Mouse (Mus musculus): ENCODE measurements around the gene Rala.

Rala gene

DNA sequence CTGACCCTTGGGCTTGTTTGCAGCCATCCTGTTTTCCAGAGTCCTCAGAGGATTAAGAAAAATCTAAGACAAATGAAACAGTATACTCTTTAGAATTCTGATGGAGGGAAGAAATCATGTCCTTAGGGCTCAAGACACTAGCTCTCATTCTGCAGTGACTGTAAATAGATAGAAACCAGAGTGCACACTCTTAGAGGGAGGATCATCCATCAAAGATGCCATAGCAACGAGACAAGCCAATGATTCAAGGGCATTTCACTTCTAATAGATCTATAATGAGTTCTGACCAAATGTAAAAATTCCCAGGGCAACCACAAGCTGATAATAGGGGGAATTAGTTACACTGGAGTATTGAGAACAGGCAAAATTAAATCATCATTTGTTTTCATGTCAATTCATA lies 47.0 kb downstream of the Rala start:
- in situ Hi-C loops (cut with MboI; ENCODE audit: unreplicated experiment in 2 of 2), result no loop called here

DNA sequence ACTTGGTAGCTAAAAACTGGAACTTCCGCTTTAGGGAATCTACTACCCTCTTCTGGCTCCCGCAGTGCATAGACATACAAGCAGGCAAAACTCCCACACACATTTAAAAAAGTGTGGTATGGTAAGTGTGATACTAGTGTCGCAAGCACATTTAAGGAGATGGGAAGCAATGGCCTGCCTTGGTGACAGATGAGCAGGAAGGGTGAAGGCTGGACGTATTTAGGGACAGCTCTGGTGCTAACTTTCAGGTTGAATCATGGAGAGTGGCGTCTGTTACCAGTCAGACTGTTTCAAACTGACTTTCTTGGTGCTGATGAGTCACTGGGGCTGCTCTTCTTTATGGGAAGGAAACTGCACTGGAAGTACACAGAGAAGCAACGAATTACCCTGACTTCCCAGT lies 52.5 kb downstream of the Rala start:
- in situ Hi-C loops (cut with MboI; ENCODE audit: unreplicated experiment in 2 of 2), result no loop called here

DNA sequence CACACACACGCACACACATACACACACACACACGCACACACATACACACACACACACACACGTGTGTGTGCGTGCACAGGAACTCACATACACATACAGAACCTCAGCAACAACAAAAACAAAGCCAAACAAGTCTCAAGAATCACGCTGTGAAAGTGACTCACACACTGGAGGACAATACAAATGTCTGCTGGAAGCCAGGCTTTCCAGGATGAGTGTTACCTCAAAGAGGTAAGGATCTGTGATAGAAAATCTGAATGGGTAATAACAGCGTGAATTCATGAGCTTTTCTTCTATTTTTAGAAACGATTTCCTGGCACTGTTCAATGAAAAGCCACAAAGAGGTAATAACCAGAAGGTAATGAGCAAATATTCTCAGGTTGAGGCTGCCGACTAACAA lies 59.8 kb downstream of the Rala start:
- in situ Hi-C loops (cut with MboI; ENCODE audit: unreplicated experiment in 2 of 2), result no loop called here

DNA sequence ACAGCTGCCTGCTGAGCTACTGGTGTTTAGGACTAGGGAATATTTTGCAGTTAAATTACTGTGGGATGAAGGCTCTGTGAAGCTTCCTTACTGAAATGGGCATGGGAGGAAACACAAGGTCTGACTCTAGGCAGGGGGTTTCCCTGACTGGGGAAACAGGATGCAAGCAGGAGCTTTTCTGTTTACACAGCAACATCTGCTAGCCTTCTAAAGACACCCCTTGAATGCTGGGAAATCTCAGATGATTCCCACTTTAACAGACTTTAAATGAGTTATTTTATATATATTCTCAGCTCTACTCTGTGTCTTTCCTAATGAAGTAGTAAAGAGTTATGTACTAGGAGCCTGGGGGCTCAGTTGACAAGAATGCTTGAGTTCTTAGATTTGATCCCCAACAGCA lies 65.0 kb downstream of the Rala start:
- in situ Hi-C loops (cut with MboI; ENCODE audit: unreplicated experiment in 2 of 2), result no loop called here

DNA sequence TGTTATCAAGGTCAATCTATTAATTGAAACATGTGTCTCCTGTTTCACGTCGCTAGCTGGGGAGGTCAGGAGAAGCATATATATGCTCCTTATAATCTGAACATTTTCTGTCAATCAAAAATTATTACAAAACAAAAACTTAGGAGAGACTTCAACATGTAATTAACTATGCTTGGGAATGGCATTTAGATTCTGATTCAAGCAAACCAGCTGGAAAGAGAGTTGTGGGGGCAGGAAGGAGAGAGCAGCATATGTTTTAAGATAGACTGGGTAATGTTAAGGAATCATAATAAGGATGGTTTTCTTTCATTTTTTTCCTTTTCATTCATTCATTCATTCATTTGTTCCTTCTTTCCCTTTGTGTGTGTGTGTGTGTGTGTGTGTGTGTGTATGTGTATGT lies 77.3 kb downstream of the Rala start:
- in situ Hi-C loops (cut with MboI; ENCODE audit: unreplicated experiment in 2 of 2), result no loop called here

DNA sequence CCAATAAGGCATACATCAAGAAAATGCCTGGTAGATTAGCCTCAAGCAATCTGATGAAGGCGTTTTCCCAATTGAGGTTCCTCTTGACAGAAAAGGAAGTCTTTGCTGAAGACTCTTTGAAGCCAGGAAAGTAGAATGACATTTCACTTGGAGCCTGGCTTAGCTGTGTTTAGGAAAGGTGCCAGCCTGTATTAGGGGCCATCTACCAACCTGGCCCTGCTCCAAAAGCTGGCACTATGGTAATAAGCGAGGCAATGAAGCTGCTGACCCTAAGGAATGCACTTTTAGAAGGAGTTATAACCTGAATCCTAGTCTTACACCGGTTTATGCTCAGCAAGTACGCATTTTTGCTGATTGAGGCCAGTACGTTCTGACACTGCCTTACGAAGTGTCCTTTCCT lies 83.5 kb downstream of the Rala start:
- in situ Hi-C loops (cut with MboI; ENCODE audit: unreplicated experiment in 2 of 2), result no loop called here

DNA sequence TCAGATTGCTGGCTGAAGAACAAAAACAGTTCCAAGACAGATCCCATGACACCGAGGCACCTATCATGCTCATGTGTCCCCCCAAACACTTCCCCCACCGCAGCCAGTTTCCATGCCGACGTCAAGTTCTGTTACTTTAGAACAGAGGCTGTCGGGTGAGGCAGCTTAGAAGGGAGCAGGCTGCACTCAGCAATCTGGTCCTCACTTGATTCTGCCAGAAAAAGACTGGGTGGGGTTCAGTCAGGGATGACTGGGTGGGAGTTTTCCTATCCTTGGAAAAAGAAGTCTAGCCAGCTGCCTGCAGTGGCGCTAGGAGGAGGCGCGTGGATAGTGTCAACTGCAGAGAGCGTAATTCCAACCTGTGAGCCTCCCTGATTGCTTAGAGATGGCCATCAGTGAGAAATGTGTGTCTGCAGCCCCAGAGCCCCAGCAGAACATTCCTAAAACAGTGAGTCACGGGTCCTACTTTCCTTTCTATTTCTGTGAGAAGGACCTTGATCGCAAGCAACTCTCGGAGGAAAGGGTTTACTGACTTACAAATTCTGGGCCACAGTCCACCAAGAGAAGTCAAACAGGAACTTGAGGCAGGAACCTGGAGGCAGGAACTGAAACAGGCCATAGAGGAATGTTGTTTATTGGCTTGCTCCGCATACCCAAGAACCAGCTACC lies 84.5 kb downstream of the Rala start:
- in situ Hi-C loops (cut with MboI; ENCODE audit: unreplicated experiment in 2 of 2), result no loop called here

DNA sequence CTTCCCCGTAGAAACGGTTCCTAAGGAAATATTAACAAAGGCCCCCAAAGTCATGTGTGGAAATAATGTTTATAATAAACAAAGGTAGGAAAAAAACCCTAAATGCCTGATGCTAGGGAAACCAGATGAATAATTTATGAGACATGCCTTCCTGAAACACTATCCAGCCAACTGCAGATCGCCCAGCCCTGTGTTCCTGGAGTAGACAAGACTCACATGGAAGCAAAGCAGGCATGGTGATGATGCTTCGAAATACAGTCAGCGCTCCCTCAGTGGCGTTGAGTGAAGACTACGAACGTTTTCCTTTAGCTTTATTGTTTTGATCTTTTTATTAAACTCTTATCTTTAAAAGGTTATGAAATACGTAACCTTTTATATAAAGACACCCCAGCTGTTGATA lies 87.0 kb downstream of the Rala start:
- in situ Hi-C loops (cut with MboI; ENCODE audit: unreplicated experiment in 2 of 2), result no loop called here

DNA sequence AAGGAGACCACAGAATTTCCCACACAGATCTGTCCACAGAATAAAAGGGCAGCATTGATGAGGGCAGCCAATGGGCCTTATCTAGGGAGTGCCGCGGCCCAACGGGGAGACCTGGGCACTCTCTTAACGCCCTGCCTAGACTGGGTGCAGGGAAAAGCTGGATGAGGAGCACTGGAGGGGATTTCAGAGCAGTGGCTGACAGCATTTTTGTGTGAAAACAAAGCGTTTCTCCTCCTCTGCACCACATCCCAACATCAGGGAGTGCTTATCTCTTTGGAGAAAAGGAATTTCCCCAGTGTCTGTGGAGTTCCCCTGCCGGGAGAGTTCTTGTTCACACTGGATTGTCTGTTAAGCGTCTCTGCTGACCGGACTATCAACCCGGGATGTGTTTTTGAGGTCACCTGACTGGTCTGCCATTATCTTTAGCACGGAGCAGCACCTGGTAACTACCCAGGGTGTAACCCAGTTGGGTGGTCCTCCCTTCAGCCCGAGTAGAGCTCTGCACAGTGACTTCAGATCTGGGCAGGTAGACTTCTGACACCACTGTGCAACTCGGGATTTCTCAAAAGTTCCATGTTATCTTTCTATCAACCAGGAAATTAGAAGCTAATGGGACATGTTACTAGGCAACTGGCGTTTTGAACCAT lies 88.4 kb downstream of the Rala start:
- in situ Hi-C loops (cut with MboI; ENCODE audit: unreplicated experiment in 2 of 2), result no loop called here

DNA sequence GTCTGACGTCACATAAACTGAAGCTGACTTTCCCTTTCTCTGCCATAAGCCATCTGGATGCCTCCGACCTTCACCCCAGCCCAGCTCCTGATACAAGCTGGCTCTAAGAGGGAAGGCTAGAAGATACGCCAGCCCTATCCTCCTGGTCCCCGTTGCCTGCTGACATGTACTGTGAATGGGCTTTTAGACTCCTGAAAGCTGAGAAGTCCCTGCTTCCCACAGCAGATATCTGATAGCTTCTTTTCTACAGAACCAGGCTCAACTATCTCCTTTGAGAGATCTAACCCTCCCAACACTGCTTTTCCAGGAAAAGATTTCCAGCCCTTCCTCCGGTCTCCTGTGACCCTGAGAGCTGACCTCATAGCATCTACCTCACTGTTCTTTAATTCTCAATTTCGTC lies 89.3 kb downstream of the Rala start:
- in situ Hi-C loops (cut with MboI; ENCODE audit: unreplicated experiment in 2 of 2), result no loop called here

DNA sequence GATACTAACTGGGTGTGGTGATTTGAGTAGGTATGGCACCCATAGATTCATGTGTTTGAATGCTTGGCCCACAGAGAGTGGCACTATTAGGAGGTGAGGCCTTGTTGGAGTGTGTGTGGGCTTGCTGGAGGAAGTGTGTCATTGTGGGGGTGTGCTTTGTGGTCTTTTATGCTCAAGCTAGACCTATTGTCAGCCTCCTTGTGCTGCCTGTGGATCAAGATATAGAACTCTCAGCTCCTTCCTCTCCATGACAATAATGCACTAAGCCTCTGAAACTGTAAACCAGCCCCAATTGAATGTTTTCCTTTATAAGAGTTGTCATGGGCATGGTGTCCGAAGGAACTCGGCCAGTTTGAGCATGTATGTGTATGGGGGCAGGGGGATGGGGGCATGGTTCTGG lies 100.7 kb downstream of the Rala start:
- in situ Hi-C loops (cut with MboI; ENCODE audit: unreplicated experiment in 2 of 2), result loop anchor here (25.0 kb wide), 3 partner anchors 844 to 1831 kb away; partner anchors contain the start of genes Inhba (in 1 of the 2) and Vps41 (in 1 of the 2)

DNA sequence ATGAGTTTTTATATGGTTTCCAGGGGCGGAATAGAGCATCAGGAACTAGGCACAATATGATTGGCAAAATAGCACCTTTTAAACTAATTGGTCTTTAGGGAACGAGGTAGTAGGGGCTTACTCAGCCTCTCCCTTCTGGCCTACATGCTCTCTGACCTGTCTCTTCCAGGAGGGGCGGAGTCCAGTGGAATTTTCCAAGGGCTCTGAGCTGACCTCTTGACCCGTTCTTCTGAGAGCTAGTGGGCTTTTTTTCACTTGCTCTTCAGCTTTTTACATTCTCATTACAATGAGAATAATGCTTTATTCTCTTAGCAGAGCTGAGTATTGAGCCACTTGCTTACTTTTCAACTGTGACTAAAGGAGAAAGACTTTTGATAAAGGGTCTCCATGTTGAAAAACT lies 101.3 kb downstream of the Rala start:
- in situ Hi-C loops (cut with MboI; ENCODE audit: unreplicated experiment in 2 of 2), result loop anchor here (25.0 kb wide), 3 partner anchors 845 to 1830 kb away; partner anchors contain the start of genes Inhba (in 1 of the 2) and Vps41 (in 1 of the 2)

DNA sequence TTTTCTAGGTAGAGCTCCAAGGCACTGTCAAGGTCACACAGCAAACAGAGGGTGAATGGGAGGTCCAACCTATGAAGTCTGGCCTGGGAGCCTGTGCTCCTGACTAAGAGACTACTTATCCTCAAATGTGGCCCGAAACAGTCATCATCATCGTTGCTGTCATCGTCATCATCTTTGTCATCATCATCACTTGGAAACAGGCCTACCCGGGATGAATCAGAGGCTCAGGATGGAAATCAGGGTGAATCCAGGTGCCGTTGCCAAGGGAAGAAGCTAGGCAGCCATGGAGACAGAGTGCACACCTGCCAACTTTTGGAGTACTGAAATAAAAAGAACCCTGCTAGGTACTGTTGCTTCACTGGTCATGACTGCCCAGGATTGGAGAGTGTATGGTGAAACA lies 104.9 kb downstream of the Rala start:
- in situ Hi-C loops (cut with MboI; ENCODE audit: unreplicated experiment in 2 of 2), result loop anchor here (5.0 to 25.0 kb wide), 7 partner anchors 92 to 1827 kb away; partner anchors contain the start of genes Inhba (in 1 of the 2) and Vps41 (in 1 of the 2)

DNA sequence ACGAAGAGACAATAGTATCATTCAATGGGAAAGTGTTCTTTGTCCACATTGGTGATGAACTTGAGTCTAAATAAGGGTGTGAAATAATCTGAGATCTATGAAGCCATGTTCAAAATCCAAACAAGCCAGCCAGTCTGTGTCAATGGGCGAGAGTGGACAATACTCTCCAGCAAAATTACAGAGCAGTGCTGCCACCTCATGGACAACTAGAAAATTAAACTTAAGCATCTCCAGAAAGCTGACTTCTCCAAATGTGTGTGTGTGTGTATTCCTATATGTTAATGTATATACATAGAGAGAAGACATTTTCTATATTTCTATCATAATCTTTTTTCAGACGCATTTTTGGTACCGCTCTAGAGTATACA lies 105.6 kb downstream of the Rala start:
- in situ Hi-C loops (cut with MboI; ENCODE audit: unreplicated experiment in 2 of 2), result loop anchor here (5.0 to 25.0 kb wide), 7 partner anchors 91 to 1826 kb away; partner anchors contain the start of genes Inhba (in 1 of the 2) and Vps41 (in 1 of the 2)

DNA sequence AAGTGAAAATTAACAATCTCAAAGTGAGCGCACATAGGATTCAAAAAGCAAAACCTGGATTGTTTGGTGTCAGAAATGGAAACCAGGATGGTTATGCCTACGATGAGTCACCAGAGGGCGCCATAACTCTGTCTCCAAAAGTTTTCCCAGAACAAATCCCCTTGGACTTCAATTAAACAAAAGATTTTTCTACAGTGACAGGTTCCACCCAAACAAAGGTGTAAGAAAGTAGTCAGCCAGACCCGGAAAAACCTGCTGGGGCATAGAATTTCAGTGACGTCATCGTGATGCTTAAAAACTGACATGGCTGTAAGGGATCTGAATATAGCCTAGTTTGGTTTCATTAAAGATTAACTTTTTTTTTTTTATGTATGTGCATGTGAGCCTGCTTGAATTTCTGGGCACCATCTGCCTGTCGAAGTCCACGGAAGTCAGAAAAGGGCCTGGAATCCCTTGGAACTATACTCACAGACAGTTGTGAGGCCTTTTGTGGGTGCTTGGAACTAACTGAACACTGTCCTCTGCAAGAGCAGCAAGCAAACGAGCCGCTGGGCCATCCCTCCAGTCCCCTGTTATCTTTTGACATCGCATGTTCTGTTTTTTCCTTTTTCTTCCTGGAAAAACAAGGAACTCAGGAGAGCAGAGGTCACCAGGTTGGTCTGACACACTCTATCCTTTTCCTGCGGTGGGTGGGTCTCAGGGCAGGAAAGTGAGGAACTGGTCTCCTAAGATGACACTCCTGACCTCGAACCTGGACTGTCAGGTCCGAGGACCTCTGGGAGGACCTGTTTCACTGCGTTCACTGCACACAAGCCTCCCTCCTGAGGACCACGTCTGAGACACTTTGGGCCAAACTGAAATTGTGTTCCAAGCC lies 106.2 kb downstream of the Rala start:
- in situ Hi-C loops (cut with MboI; ENCODE audit: unreplicated experiment in 2 of 2), result loop anchor here (5.0 to 25.0 kb wide), 7 partner anchors 91 to 1826 kb away; partner anchors contain the start of genes Inhba (in 1 of the 2) and Vps41 (in 1 of the 2)

DNA sequence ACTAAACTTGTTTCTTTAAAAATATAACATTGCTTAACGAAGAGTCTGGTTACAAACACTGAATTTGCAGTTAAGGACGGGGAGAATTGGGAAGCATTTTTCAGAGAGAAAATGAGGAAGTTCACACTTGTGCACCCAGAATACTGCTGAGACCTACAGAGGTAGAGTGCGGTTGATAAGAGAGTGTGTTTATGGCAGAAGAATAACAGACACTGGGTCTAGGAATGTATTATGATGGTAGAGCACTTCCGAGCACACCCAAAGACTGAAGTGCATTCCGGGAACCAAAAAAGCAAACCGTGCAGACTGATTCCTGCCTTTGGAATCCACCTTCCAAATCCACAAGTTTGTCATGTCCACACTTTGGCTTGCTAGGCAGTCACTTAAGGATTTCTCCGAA lies 107.2 kb downstream of the Rala start:
- in situ Hi-C loops (cut with MboI; ENCODE audit: unreplicated experiment in 2 of 2), result loop anchor here (5.0 to 25.0 kb wide), 7 partner anchors 90 to 1825 kb away; partner anchors contain the start of genes Inhba (in 1 of the 2) and Vps41 (in 1 of the 2)

DNA sequence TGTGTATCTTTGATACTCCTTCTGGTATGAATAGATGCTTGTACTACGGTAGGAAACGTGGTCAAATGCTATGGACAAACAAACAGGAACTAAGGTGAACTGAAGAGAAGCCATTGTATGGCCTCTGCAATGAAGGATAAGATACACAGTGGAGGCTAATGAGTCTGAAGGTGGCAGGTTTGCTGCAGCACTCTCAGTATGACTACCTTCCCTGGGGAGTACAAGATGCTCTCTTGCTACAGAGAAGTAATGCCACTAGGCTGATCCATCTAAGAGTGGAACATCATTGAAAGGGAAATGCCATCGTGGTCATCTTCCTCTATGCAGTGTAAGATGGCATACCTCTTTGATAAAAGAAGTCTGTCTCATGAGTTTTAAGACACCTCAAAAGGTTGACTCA lies 111.1 kb downstream of the Rala start:
- in situ Hi-C loops (cut with MboI; ENCODE audit: unreplicated experiment in 2 of 2), result loop anchor here (10.0 to 25.0 kb wide), 4 partner anchors 854 to 1821 kb away; partner anchors contain the start of genes Inhba (in 1 of the 2) and Vps41 (in 1 of the 2)
